Mouse (Mus musculus) liver, postnatal 0 days (tissue): ENCODE results near the gene Cd80.

Source experiments
- CTCF ChIP-seq: sonication (generic); IDR thresholded peaks from 2 replicates; pipeline ENCODE4 v1.5.1; 2016; ENCODE audit warnings: antibody characterized with exemption, low read depth
- EP300 ChIP-seq: IDR thresholded peaks from 2 replicates; pipeline ENCODE4 v1.6.1; 2016; ENCODE audit warnings: antibody characterized with exemption, low read depth, mild to moderate bottlenecking

DNA sequence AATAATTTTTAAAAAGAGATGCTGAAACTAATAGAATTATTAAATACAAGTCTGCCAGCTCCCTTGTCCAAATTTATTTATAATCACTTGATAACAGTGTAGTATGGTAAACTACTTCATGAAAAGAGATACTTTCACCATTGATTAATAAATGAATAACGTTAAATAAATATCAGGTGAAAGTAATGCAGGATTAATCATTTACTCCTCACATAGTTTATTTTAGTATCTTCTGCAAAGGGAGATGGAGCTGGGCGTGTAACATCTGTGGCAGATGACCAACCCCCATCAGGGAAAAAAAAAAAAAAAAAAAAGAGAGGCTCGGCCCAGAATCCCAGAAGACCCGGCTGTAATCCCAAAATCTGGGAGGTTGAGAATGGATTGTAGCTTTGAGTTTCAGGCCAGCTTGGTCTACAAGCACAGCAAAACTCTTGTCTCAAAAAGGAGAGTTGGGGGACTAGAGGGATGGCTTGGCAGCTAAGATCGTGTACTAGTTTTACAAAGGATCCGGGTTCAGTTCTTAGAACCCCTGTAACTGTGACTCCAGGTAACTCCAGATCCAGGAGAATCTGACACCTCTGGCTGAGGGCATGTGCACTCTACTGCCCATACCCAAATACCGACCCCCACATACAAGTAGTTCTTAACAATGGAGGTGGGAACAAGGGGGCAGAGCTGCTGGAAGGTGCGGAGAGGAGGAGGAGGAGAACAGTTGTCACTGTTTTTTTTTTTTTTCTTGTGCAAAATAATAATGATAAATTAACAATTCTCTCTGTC, 66.0 kb downstream of the Cd80 start:
- TF ChIP-seq EP300 (no peak), CTCF (no peak)
